Mouse (Mus musculus): Measurements from ENCODE around the gene Kpnb1. TPM values are rescaled to one million over a fixed set of nuclear protein-coding genes. Genes with fewer than 3 reads are reported as not detected.

Gene Kpnb1
- total RNA-seq, 2 experiments from 2014 or later: 55.8 to 65.2 TPM

DNA sequence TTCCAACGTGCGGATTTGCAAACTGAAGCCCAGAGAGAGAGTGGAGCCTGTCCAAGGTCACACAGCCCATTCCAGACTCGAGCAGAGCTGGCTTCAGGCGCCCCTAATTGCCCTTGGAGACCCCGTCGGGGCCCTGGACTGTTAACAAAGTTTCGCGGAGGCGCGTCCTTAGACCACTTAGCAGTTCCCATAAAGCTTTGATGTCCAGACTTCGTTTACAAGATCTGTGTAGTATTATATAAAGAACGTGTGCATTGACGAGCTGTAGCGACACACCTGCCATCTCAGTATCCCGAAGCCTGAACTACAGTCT is 918 bp upstream of the Kpnb1 start:
- intact Hi-C loops (cut with DNase I; ENCODE audit: low total_unique reads): no loop called here
- no peak for DNase-seq

DNA sequence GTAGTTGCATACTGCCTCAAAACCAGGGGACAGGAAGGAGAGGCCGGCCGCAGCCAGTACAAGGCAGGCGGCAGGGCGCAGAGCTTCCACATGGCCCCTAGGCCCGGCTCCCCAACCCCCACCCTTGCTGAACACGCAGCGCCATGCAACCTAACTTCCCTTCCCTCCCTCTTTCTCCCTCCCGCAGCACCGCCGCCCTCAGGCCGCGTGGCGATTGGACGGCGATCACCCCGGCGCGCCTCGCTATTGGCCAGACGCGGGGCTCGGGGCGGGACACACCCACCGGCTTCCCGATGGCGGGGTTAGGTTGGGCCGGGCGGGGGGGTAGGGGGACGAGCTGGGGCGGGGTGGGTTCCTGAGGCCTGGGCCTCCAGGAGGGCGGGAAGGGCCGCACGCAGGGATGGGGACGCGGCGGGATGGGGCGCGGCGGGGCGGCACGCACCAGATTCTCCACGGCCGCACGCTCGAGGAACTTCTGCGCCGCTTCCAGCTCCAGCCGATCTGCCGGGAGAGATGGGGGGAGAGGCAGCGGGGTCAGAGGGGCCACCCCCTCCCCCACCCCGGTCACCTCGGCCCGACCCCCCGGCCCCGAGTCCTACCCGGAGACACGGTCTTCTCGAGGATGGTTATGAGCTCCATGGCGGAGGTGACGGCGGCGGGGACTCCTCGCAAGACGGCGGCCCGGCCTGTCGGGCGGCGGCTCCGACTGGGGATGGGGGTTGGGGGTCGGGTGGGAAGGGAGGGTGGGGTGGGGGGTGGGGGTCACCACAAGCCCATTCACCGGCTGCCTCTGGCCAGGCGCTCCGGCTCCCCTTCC is 526 bp downstream of the Kpnb1 start:
- intact Hi-C loops (cut with DNase I; ENCODE audit: low total_unique reads): no loop called here
- peak; percentile 98 for DNase-seq

DNA sequence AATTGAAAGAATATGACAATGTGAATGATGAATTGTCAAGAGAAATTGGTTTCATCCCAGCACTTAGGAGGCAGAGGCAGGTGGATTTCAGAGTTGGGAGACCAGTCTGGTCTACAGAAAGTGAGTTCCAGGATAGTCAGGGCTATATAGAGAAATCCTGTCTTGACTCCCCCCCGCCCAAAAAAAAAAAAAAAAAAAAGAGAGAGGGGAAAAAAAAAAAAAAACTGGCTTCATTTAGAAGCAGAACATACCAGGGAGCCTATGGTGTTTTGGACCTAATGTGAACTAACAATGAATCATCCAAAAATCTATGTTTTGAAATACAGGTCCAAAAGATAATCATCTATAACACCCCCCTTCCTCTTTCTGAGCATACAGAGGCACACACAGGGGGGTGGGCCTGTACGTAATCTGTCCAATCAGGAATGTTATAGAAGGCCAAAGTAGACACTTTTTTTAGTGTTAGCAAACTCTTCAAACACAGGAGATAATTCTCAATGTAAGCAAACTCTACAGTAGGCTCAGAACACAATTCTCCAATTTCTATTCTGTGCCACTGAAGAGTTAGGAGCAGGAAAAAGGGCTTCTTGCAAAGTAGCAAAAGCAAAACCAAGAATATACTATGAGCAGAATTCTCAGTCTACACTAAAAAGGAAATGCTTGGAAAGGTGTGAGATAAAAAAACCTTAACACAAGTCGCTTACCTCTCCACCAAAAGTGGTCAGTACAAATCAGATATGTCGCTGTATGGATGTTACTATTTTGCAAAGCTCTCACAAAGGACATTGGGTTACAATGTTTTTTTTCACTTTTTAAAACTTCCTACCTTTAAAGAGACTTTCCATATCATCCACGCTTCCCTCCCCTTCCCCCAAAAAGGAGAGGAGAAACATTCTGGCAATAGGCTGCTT is 1.7 kb downstream of the Kpnb1 start:
- intact Hi-C loops (cut with DNase I; ENCODE audit: low total_unique reads): no loop called here
- DNase-seq: no peak

DNA sequence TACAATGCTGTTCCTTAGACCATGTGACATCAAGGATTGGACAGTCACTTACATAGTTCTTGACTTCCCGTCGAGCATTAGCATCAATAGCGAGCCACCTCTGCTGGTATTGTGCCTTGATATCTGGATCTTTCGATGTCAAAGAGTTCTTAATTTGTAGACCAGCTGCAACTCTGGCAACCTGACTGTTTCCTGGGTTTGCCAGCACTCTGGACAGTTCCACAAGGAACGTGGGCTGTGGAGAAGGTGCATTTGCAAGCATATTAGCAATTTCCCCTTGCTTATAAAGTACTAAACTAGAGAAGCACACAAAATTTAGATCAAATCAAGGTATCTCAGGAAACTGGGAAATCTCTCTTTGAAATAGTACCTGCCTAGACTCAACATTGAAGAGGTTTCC is 2.8 kb downstream of the Kpnb1 start:
- intact Hi-C loops (cut with DNase I; ENCODE audit: low total_unique reads): no loop called here
- DNase-seq: no peak

DNA sequence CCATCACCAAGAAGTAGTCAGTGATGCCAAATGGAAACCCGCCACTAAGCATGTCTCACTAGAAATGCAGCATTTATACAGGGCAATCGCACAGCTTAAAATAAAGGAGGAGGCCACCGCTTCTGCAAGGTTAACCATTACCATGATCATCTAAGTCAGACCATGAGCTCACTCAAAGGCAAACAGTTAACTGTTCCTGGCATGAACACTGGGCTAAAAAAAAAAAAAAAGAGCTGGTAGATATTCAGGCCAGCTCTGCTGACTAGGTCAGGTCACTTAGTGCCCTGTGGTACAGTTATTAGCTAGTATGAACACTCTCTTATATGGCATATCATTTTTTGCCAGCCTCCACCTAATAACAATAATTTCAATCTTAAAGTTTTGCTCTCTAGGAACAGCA is 5.2 kb downstream of the Kpnb1 start:
- intact Hi-C loops (cut with DNase I; ENCODE audit: low total_unique reads): no loop called here
- no peak for DNase-seq

DNA sequence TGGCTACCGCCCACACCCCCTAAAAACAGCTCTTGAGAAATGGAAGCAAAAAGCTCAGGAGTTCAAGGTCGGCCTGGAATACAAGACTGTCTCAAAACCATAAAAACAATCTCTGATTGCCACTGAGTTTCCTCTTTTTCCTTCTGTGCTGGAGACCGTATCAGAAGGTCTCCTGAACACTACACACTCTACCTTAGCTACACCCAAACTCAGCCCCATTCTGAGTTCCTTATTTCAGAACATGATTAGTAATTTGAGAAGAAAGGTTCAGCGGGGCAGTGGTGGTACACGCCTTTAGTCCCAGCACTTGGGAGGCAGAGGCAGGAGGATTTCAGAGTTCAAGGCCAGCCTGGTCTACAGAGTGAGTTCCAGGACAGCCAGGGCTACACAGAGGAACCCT is 6.6 kb downstream of the Kpnb1 start:
- intact Hi-C loops (cut with DNase I; ENCODE audit: low total_unique reads): no loop called here
- DNase-seq: no peak

DNA sequence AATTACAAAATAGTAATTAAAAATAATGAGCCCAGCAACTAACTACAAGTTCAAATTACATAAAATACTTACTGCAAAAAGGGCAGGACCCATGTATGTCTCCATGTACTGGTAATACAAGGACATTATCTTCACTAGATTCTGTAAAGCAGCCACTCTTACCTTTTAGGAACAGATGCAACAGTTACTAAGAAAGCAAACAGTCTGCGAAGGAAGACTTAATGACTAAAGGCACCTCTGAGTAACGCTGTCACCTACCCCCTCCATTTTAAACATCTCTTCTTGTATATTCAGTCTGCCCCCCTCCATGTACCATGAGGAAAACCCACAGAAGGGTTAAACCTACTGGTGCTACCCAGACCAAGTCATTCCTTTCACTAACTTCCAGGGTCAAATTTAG is 9.5 kb downstream of the Kpnb1 start:
- intact Hi-C loops (cut with DNase I; ENCODE audit: low total_unique reads): no loop called here
- DNase-seq: no peak

DNA sequence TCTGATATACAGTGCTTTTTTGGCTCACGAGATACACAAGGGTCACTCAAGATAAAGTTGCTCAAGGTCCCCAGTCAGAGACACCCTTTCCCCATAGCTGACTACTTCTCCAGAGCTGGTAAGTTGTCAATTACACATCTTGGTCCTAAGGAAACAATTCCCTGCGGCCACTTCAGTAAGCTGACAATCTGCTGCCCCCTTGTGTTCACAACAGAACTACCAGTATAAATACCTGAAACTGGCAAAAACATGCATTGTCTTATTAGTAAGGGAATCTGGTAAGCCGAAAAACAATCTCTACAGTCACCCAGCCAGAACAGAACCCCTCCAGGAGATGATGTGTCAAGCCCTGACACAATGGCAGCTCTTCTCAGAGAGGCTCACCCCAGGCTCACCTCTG is 10.8 kb downstream of the Kpnb1 start:
- DNase-seq: peak; percentile 14
- intact Hi-C loops (cut with DNase I; ENCODE audit: low total_unique reads): no loop called here

DNA sequence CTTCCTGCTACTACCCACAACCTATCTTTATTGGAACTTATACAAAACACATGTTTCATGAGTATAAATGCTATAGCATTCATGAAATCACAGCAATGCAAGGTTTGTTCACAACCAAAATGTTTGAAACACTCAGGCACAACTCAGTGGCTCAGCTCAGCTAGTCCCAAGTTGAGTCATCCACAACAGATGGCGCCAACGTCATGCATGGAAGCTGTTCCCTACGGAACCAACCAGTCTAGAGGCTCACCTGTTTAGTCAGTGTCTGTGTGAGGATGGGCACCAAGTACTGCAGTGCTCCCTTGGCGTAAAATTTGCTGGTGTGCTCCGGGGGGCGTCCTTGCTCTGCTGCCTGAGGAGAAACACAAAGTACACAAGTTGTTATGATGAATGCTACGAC is 12.2 kb downstream of the Kpnb1 start:
- DNase-seq: no peak
- intact Hi-C loops (cut with DNase I; ENCODE audit: low total_unique reads): no loop called here

DNA sequence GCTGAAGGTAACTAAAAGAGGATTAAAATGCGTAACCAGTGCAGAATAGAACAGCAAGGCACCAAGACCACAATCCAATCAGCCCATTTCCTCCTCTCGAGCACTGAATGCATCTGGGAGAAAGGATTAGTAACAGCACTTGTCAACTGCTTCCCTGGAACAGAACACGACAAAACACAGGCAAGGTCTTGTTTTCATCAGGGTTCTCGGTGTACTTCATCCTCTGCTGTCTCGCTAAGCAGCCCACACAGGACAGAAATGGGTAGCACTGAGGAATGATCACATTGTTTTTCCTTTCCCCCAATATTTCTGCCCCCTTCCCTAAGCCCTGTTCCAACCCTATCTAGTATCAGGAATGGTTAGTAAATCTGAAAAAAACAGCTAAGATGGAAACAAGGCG is 27.3 kb downstream of the Kpnb1 start:
- intact Hi-C loops (cut with DNase I; ENCODE audit: low total_unique reads): no loop called here
- DNase-seq: no peak

DNA sequence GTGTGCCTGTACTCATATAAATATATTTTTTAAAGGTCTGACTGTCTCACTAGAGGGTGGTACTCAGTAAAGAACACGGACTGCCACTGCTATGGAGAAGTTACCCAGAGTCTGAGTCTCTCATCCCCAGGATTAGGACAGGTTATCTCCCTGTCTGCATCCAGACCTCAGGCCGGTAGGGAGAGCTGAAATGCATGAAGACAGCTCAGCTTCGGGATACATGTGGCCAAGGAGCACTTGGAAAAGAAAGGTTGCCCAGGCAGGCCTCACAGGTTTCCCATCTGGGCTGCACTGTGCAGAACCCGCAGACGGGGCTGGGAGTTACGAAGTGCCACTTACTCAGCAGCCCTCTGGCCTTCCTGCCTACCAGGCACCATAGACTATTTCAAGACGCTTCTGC is 30.7 kb downstream of the Kpnb1 start:
- DNase-seq: no peak
- intact Hi-C loops (cut with DNase I; ENCODE audit: low total_unique reads): no loop called here

DNA sequence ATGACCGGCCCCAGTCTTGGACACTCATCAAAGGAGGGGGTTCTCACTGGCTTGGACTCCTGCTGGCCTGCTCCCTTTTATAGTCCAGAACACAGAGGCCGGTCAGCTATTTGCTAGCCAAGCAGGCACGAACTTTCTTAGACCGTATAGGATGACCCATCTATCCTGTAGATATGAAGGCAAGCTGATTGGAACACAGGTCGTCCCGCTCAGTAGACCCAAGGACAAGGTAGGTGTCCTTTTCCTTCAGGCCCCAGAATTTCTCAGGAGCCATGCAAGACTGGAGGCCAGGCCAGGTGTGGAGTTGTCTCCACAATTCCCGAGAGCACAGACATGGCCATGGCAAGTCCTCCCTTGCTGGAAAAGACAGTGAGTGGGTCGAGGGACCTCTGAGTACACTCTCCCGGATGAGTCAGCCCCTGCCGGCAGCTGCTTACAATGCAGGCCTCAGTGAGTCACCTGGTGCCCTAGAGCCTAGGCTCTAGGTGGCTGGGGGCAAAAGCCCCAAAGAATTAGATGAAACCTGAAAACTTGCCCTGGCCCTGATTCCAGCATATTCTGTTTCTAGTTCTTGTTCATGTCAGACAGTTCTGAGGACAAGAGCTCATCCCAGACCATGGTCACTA is 34.9 kb downstream of the Kpnb1 start:
- intact Hi-C loops (cut with DNase I; ENCODE audit: low total_unique reads): no loop called here
- DNase-seq: no peak

DNA sequence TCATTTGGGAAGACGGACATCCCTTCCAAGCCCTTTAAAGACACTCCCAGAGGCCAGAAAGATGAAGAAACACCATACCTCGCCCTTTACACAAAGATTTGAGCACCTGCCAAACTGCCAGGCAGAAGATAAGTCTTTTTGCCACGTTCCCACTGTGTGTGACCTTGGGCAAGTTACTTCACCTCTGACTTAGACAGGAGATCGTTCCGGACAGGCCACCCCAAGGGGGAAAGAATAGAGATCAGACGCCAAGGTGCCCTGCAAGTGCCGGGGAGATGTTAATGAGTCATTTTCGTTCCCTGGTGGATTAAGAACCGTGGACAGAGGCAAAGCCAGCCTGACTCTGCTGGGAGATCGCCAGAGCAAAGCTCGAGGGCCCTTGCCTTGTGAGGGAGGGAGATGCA is 35.7 kb downstream of the Kpnb1 start:
- peak; percentile 42 for DNase-seq
- intact Hi-C loops (cut with DNase I; ENCODE audit: low total_unique reads): no loop called here

DNA sequence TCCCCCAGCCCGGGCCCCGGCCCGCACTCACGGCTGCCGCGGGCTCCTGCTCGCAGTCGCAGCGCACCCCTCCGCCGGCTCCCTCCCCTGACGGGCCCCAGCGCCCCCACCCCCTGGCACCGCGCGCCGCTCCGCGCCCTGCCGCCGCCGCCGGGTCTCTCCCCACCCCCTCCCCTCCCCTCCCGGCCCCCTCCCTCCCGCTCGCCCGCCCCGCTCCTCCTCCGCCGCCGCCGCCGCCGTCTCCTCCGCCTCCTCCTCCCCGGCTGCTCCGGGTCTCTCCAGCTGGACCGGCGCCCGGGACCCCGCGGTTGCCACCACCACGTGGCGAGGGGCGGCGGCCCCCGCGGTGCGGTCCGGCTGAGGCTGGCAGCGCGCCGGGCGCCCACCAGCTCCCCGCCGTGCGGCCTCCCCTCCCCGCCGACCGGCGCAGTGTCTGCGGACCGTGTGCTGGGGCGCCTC is 36.3 kb downstream of the Kpnb1 start, which contains the start of gene Tbkbp1:
Gene Tbkbp1 (minus strand): TSS at position 153 of the 459 bp plus-strand sequence.
- DNase-seq: peak; percentile 53
- intact Hi-C loops (cut with DNase I; ENCODE audit: low total_unique reads): no loop called here

DNA sequence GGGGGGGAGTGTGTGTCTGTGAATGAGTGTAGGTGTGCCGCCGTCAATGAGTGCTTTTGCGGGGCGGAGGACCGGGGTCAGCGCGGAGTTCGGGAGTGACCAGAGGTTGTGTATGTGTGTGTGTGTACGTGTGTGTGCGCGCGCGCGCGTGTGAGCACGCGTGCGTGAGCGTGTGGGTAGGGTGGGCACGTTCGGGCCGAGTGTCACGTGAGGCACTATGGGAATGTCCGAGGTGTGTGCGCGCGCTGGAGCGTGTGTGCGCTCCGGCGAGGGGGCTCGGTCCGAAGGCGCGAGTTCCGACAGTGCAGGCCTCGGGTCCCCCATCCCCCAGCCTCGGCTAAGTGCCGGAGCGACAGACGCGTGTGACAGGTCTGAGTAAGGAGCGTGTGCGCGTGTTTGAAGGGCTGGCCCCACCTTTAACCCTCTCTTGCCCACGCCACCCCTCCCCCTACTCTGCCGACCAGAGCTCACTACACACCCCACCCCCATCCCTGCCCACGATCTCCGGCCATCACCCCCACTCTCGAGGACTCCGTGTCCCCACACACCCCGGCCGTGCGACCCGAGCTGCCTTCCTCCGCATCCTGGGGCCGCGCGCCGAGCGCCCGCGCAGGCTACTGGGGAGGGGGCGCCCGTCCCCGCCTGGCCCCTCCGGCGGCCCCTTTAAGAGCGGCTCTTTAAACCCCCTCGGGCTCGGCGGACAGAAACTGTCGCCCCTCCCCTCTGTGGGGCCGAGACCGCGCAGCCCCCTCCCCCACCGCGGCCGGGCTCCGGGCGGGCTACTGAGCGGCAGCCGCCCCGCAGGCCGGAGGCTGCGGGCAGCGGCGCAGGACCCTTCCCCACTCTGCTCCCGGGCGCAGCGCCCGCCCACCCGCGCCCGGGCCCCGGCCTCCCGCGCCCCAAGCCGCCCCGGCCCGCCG is 37.0 kb downstream of the Kpnb1 start:
- intact Hi-C loops (cut with DNase I; ENCODE audit: low total_unique reads): no loop called here
- peak; percentile 50 for DNase-seq

DNA sequence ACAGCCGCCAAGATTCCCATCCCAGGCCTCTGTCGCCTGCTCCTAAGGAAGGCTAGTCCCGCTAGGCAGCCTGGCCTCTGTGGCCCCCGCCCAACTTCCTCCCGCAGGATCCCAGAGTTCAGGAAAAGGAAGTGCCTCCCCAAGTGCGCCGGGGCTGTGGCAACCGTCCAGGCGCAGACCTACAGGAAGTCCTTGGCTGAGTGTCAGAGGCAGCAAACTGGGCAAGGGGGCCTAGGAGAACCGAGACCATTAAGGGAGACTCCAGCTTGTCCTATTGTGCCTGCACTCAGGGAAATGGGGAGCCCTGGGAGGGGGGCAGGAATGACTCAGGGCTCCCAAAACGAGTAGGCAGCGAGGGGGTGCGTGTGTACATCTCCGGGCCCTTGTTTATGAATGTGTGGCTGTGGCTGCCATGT is 37.7 kb downstream of the Kpnb1 start:
- intact Hi-C loops (cut with DNase I; ENCODE audit: low total_unique reads): loop anchor here (2.0 kb wide), 1 partner anchor 49 kb away; no protein-coding TSS in a partner anchor
- DNase-seq: peak; percentile 81

DNA sequence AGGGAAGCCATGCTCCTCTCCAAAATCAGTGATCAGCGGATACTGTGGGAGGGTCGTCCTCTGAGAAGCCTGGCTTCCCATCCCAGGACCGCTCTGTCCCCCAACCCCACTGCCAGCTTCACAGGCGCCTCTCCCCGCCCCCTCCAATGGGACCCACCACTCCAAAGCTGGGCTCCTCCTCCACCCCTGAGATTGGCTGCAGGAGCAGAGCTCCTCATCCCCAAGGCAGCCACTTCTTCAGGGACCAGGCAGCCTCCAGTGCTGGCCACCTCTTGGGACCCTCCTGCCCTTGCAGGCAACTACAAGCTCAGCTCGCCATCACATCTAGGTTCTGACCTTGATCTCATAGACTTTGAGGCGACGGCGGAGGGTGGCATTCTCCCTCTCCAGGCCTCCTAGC is 38.7 kb downstream of the Kpnb1 start:
- intact Hi-C loops (cut with DNase I; ENCODE audit: low total_unique reads): loop anchor here (2.0 kb wide), 1 partner anchor 48 kb away; no protein-coding TSS in a partner anchor
- DNase-seq: no peak

DNA sequence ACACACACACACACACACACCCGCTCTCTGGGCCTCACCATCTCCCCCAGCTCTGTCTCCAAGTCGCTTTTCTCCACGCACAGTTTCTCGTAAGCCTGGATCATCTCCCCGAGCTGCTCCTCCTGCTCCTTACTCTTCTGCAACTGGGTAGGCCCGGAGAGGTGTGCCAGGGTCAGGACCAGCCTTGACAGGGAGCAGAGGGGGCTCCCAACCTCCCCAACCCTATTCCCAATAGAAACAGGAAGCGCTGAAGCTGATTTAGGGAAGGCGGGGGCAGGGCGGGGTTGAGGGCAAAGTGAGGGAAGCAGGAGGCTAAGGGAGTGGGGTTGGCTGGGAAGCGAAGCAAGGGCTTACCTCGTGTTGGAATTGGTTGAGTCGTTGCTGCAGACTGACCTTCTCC is 39.1 kb downstream of the Kpnb1 start:
- intact Hi-C loops (cut with DNase I; ENCODE audit: low total_unique reads): loop anchor here (2.0 kb wide), 1 partner anchor 48 kb away; no protein-coding TSS in a partner anchor
- DNase-seq: no peak

DNA sequence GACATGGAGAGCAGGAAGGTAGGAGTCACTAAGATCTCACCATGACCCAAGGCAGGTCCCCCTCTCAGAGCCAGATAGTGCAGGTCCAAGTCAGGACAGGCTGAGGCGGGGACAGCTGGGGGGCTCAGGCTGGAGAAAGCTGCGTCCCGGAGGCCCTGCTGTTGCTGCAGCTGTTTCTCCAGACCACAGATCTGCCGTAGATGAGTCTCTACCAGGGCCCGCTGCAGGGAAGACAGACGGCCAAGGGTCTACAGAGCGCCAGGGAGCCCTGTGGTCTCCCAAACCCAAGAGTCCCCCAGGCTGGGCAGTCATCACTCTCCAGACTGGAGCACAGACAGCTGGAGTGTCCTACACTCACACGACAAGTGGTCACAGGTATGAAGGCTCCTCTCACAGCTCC is 40.3 kb downstream of the Kpnb1 start:
- DNase-seq: no peak
- intact Hi-C loops (cut with DNase I; ENCODE audit: low total_unique reads): no loop called here
